Mouse (Mus musculus) macrophage (primary cell): ENCODE measurements around the gene Zbtb39. TPM values are rescaled to one million over a fixed set of nuclear protein-coding genes. Genes with fewer than 3 reads are reported as not detected.

ENCODE experiments used
- H3K27ac ChIP-seq: fragments of 350-480 bp; formaldehyde crosslinking; 2 replicates; pipeline ENCODE4 v1.9.0; 2021
- H3K36me3 ChIP-seq: fragments of 350-480 bp; formaldehyde crosslinking; 2 replicates; pipeline ENCODE4 v1.9.0; 2021; ENCODE audit errors: inconsistent target
- H3K4me3 ChIP-seq: fragments of 350-480 bp; formaldehyde crosslinking; 2 replicates; pipeline ENCODE4 v1.9.0; 2021; ENCODE audit errors: inconsistent target
- H3K79me2 ChIP-seq: fragments of 350-480 bp; formaldehyde crosslinking; 2 replicates; pipeline ENCODE4 v1.9.0; 2021; ENCODE audit errors: inconsistent target
- WGBS: methylation state at CpG from one replicate; pipeline ENCODE4 v1.1.7; 2026; ENCODE audit warnings: inconsistent platforms; ENCODE audit not compliant: missing documents; 5-methylcytosine and 5-hydroxymethylcytosine counted together
- polyA plus RNA-seq: library from polyadenylated mRNA; stranded (reverse); fragments of 250-400 nt; gene quantifications from 3 replicates; pipeline ENCODE4 v1.2.4, GENCODE M21; 2018; ENCODE audit warnings: inconsistent platforms

Zbtb39 gene
- polyA plus RNA-seq, 1 experiment from 2014 or later, result 3.4 TPM

DNA sequence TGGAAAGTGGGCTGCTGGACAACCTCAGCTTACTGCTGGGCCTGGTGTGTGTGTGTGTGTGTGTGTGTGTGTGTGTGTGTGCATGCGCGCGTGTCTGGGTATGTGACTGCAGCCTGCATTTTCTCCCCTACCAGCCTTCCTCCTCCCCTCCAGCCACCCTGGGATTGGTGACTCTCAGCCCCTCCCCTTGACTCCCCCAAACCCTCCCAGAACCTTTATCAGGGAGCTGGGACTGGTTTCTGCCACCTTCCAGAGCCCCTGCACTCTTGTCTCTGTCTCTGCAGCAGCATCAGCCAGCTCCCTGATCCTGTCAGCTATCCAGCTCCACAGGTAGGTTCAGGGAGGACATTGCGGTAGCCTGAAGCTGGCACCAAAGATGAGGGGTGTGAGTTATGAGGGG is 14.2 kb upstream of the Zbtb39 start:
- Histone ChIP-seq H3K27ac (no peak overlapping the region), H3K79me2 (no peaks in the 10 kb centered on the region), H3K4me3 (no peak overlapping the region), H3K36me3 (no peaks in the 10 kb centered on the region)
- 87% methylated on average over 4 of the region's 4 CpGs for WGBS

DNA sequence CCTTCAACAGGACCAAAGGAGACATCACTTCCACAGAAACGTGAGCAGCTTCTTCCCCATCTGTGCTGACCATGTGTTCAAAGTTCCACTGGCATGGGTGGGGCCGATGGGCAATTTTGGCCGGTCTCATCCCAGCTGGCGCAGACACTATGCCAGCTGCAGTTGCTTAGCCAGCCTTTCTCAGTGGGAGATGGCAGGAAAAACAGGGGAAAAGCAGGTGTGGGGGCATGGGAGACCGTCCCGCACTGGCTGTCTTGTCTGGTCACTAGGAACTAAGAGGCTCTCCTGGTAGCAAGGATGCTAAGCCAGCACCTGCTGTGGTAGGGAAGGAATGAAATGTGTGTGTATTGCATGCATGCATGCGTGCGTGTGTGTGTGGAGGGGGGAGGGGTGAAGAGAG is 10.9 kb upstream of the Zbtb39 start:
- no peak overlapping the region for H3K4me3 ChIP-seq
- WGBS, result 68% methylated on average over 8 of the region's 8 CpGs

DNA sequence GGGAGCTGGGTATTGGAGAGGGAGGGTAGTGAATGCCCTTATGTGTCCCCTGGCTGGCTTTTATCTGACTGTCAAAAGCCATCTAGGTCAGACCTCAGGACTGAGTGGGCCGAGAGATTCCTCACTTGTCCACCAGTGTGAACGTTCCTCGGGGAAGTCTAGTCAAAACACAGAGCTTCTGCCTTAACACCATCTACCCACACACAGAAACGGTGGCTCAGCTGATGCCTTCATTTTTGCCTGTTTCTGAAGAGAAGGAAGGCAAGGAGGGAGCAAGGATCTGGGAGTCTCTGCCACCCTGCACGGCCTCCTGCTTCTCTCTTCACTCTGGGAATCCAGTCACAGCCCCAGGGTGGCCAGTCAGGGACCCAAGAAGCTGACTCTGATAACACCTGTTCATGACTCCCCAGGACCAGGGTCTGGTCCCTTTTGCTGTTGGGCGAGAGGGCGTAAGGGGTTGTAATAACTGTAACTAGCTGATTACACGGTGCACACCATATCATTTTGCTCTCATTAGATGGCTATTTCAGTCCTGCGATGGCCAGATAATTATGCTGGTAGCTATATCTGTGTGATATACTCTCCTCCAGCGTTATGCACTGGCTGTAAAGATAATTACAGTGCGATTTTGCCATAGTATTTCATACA is 8.9 kb upstream of the Zbtb39 start:
- WGBS, result 85% methylated on average over 11 of the region's 11 CpGs
- Histone ChIP-seq H3K4me3 (no peak overlapping the region), H3K27ac (no peak overlapping the region), H3K36me3 (no peaks in the 10 kb centered on the region), H3K79me2 (no peaks in the 10 kb centered on the region)

More for the DNA sequence above, 10.9 kb upstream of the Zbtb39 start:
- no peaks in the 10 kb centered on the region for H3K79me2 ChIP-seq
- no peak overlapping the region for H3K27ac ChIP-seq
- H3K36me3 ChIP-seq, result no peaks in the 10 kb centered on the region

DNA sequence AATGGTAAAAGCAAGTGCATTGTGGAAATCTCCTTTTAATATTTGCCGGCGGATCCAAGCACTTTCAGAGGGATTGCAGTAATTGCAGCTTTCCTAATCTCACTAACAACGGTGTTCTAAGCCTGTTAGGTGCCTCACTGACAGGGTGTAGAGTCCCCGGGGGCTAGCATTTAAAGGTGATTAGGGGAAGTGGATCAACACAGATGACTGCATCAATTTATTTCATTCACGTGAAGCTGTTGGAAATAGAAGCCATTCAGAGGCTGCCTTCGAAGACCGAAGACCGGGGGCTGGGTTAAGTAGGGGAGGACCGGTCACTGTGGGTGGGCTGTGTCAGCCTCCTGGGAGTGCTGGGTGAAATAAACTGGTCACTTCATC is 8.4 kb upstream of the Zbtb39 start:
- H3K27ac ChIP-seq, result no peak overlapping the region
- WGBS, result 68% methylated on average over 9 of the region's 9 CpGs
- H3K36me3 ChIP-seq, result no peaks in the 10 kb centered on the region
- no peak overlapping the region for H3K4me3 ChIP-seq
- H3K79me2 ChIP-seq, result no peaks in the 10 kb centered on the region

DNA sequence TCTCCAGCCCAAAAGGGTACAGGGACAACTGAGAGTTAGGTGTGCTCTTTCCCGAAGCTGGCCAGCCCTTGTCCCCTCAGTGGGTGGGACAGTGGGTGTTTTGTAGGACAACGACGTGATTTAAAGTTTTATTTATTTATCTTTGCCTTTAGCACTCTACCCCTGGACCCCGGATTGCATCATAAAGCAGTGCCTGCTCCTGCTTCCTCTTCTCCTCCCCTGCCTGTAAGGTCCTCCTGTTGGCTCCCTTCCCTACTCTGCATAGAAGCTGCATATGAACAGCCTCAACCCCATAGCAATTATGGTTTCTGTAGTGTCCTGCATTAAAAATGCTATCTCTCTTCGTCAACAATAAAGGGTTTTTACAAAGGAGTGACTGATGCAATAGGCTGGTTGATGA is 7.9 kb upstream of the Zbtb39 start:
- WGBS, result 23% methylated on average over 5 of the region's 5 CpGs
- Histone ChIP-seq H3K27ac (no peak overlapping the region), H3K79me2 (no peaks in the 10 kb centered on the region), H3K36me3 (no peaks in the 10 kb centered on the region), H3K4me3 (no peak overlapping the region)

DNA sequence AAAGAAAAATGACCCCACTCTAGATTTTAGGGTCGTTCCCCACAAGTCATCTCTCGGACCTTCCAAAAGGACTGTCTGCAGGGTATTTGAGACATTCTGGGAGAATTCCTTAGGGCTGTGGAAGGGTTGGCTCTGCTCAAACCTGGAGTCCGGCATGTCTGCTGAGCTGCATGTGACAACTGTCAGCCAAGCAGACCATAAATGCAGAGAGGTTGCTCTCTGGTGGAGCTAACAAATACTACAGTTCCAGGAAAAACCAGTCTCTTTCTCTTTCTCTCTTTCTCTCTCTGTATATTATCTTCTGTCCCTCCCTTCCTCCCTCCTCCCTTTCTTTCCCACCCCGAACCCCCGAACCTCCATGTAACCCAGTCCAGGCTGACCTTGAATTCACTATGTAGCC is 4.9 kb upstream of the Zbtb39 start:
- Histone ChIP-seq H3K27ac (no peak overlapping the region), H3K79me2 (no peaks in the 10 kb centered on the region), H3K4me3 (no peak overlapping the region), H3K36me3 (no peaks in the 10 kb centered on the region)
- WGBS, result 75% methylated on average over 5 of the region's 5 CpGs

DNA sequence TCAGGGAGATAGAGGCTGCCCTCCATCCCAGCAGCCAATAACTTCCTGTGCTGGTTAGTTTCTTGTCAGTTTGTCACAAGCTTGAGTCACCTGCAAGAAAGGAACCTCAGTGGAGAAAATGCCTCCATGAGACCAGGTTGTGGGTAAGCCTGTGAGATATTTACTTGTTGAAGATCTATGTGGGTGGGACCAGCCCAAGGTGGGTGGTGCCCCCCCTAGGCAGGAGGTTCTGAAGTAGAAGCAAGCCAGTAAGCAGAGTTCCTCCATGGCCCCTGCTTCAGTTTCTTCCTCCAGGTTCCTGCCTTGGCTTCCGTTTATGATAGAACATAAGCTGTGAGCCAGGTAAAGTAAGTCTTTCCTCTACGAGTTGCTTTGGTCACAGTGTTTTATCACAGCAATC is 3.1 kb upstream of the Zbtb39 start:
- H3K27ac ChIP-seq, result no peak overlapping the region
- WGBS, result 28% methylated on average over 2 of the region's 2 CpGs

DNA sequence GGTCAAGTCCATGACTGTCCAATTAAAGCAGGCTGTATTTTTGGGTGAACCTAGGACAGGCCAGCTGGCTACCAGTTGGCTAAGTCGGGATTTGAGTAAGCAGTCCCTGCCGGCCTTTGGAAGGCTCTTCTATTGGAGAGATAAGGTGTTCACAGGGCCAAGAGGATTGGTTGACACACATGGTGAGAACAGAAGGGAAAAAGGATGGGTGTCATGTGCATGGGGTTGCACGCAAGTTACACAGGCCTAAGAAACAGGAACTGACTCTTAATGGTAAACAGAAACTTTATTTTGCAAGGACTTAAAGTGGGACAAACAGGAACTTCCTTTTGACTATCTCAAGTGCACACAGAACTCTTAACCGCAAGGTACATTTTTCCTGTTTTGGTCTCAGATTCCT is 2.4 kb upstream of the Zbtb39 start:
- peak overlapping the region; percentile 42 for H3K27ac ChIP-seq
- no peak overlapping the region for H3K4me3 ChIP-seq
- H3K36me3 ChIP-seq, result peaks cover 5% of the 10 kb centered on the region; the same call in 1 of the 2 replicates
- WGBS, result 6% methylated on average over 4 of the region's 4 CpGs
- peaks cover 20% of the 10 kb centered on the region; the same call in 1 of the 2 replicates for H3K79me2 ChIP-seq

More for the DNA sequence above, 3.1 kb upstream of the Zbtb39 start:
- Histone ChIP-seq H3K36me3 (no peaks in the 10 kb centered on the region), H3K4me3 (no peak overlapping the region), H3K79me2 (peaks cover 13% of the 10 kb centered on the region; the same call in 1 of the 2 replicates)

DNA sequence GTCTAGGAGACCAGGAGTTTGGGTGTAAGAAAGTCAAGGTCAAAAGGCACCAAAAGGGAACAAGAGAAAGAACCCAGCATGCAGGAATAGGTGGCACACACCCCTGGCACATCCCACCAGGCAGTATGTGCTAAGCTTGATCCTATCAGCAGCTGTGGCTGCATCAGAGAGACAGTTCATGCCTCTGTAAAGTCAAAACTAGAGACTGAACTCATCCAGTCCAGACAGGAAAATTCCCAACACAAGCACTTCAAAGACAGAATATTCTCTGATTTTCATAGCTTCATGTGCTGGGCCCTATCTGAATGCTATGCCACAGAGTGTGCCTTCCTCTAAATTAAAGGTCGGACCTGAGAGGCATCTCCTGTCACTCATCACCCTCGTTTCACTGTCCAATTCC is 1.8 kb upstream of the Zbtb39 start:
- peaks cover 24% of the 10 kb centered on the region; the same call in 1 of the 2 replicates for H3K79me2 ChIP-seq
- no peak overlapping the region for H3K4me3 ChIP-seq
- H3K27ac ChIP-seq, result peak overlapping the region; percentile 42
- 54% methylated on average over 2 of the region's 2 CpGs for WGBS
- H3K36me3 ChIP-seq, result peaks cover 11% of the 10 kb centered on the region; the same call in 1 of the 2 replicates

DNA sequence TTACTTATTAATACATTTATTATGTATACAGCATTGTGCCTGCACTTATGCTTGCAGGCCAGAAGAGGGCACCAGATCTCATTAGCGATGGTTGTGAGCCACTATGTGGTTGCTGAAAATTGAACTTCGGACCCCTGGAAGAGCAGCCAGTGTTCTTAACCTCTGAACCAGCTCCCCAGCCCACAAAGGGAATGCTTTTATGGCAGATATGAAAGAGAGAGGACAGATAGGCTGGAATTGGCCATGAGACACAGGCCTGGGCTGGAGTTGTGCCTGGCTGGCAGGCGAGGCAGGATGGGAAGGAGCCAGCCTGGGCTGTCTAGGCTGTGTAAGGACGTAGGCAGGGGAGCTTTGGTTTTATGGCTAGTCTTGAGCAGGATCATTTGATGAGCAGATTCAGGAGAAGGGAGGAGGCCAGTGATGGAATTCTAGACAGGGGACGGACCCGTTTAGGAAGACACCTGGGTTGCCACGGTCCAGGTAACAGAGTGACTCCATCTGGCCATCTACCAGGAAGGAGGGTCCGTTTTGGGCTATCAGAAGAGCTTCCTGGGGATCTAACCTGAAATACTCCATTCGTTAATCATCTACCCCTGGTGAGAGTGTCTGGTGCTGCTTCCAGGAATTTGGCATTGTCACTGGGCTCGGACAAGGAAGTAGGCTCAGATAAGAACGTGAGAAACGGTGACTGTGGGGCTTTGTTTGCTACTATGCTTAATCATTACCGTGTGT is 1.0 kb upstream of the Zbtb39 start:
- H3K27ac ChIP-seq, result no peak overlapping the region
- H3K36me3 ChIP-seq, result peaks cover 19% of the 10 kb centered on the region; the same call in 1 of the 2 replicates
- peaks cover 31% of the 10 kb centered on the region; the same call in 1 of the 2 replicates for H3K79me2 ChIP-seq
- peak overlapping the region; percentile 40 for H3K4me3 ChIP-seq
- WGBS, result 42% methylated on average over 13 of the region's 13 CpGs

DNA sequence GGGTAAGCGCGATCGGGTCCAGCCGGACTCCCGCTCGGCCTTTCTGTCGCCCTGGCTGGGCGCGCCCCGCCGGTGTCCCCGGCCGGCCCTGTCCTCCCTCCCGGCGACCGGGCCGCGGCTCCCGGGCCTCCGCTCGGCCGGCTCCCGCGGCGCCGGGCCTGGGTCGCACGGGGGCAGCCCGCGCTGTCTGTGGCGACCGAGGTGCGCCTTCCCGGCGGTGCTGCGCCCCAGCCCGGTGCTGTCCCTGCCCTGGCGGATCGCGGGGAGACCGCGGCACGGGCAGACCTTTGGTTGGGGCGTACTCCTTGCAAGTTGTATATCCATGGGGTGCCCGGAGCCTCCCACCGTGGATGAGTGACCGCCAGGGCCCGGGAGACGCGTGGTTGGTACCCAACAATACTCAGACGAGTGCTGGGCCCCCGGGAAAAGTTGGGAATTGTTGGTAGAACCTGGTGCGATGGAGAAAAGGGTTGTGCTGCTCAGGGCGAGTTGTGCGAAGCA is 373 bp downstream of the Zbtb39 start:
- Histone ChIP-seq H3K79me2 (peaks cover 42% of the 10 kb centered on the region; the same call in 1 of the 2 replicates), H3K4me3 (peak overlapping the region; percentile 54), H3K36me3 (peaks cover 33% of the 10 kb centered on the region), H3K27ac (no peak overlapping the region)
- WGBS, result under 1% methylated on average over 46 of the region's 55 CpGs

DNA sequence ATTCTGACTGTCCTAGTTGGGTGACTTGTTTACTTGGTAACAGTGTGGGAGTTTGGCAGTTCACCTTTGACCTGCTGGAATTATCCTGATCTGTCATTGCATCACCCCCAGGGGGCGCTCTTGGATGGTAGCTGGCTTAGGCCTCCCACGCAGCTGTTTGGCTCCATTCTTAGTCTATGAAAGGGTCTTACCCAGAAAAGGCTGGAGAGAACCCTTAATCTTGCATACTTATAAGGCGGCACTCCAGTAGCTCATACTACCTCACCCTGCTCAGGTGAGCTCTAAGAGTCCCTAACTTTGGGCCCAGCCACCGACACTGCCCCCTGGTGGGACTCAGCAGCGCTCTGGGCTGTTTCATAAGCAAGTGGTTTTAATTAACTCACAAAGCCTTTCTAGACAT is 5.3 kb downstream of the Zbtb39 start:
- WGBS, result 92% methylated on average over 5 of the region's 5 CpGs
- H3K36me3 ChIP-seq, result peaks cover 40% of the 10 kb centered on the region

DNA sequence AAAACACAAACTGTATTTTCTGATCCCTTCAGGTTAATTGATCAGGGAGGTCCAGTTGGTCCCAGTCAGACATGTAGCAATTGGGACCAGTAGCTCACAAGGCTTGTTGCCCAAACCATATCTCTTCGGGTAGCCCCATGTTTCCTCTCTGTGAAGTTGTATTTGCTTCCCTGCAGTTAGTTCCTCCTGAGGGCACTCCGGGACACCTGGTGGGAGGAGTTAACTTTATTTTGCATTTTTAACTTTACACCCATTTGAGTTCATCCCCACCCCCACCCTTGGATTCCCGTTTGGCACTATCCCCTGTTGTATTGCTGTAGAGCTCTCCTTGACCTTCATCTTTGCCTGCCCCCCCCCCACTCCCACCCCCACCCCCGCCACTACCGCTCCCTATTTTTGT is 6.5 kb downstream of the Zbtb39 start:
- H3K79me2 ChIP-seq, result peaks cover 32% of the 10 kb centered on the region; the same call in 1 of the 2 replicates
- peaks cover 40% of the 10 kb centered on the region for H3K36me3 ChIP-seq
- H3K27ac ChIP-seq, result no peak overlapping the region
- no peak overlapping the region for H3K4me3 ChIP-seq
- WGBS, result 52% methylated on average over 4 of the region's 5 CpGs

More for the DNA sequence above, 5.3 kb downstream of the Zbtb39 start:
- Histone ChIP-seq H3K27ac (no peak overlapping the region), H3K79me2 (peaks cover 42% of the 10 kb centered on the region; the same call in 1 of the 2 replicates), H3K4me3 (no peak overlapping the region)

DNA sequence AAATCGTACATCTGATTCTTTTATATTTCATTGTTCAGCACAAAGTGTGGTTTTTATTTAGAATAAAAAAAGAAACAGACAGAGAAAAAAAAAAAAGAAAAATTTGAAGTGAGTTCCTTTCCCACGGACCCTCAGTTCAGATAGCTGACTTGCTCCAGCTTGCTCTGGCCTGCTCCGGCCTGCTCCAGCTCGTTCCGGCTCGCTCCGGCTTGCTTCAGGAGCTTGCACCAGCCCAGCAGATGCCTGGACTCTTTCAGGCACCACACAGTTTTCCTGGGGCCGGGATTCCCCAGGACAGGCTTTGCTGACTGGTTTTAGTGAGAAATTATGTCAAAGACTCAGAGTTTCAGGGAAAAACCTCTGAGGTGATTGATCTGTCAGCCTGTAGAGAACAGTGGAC is 7.9 kb downstream of the Zbtb39 start:
- WGBS, result 93% methylated on average over 8 of the region's 8 CpGs
- H3K36me3 ChIP-seq, result peaks cover 32% of the 10 kb centered on the region
- H3K79me2 ChIP-seq, result peaks cover 20% of the 10 kb centered on the region; the same call in 1 of the 2 replicates
- H3K4me3 ChIP-seq, result no peak overlapping the region
- H3K27ac ChIP-seq, result no peak overlapping the region
